In genomic region chr8:34398914-34399813, GRCm38 (mm10) we compare ENCODE assay signal across 14 mouse cellular contexts.
A peak's percentile ranks its signal among the peaks of the same experiment; 100 is the strongest.
DNase-seq lines count a peak whose midpoint lies in the region; ATAC-seq lines count a peak whose summit lies in the region.
"Had no signal": no experiment of that assay in that cellular context is flagged by ENCODE, and none has a peak within 500 bp of the region (broad histone marks: within the 10 kb centered on the region; RNA-seq: fewer than 3 reads in every experiment).

No protein-coding gene starts in this region.

- H3K9ac ChIP-seq in kidney, embryonic 14.5 days (ENCODE audit: low read depth, low read length) = no peak overlapping the region
- no peak overlapping the region for H3K9ac ChIP-seq in embryonic facial prominence, embryonic 14.5 days (ENCODE audit: low read depth, low read length)
- no peak overlapping the region for H3K9ac ChIP-seq in hindbrain, embryonic 16.5 days (ENCODE audit: low read depth, low read length)
- no peak overlapping the region for H3K9ac ChIP-seq in neural tube, embryonic 12.5 days

- no peak for DNase-seq in kidney, postnatal 25 days
- DNase-seq in embryonic facial prominence, embryonic 14.5 days (ENCODE audit: low spot score) = peak; percentile 39
- DNase-seq in spleen, adult 18-20 months = no peak
- DNase-seq in testis, postnatal 14 days (ENCODE audit: low spot score) = no peak
- DNase-seq in adrenal gland, adult 8-10 months = no peak
- DNase-seq: adrenal gland, adult 2 months; cerebellum, adult 8-10 months; lung, adult 18-20 months; right cerebral cortex, adult 18-20 months had no signal

- peak; percentile 90 for ATAC-seq in kidney, embryonic 14.5 days (ENCODE audit: low FRiP score, low TSS enrichment)
- no peak for ATAC-seq in embryonic facial prominence, embryonic 14.5 days (ENCODE audit: low read depth)
- 0 out of 2 replicates have a peak, but pooled peaks have one; percentile 8 for ATAC-seq in hindbrain, embryonic 16.5 days
- no peak for ATAC-seq in neural tube, embryonic 12.5 days (ENCODE audit: low FRiP score, low read depth)

- peaks cover 12% of the 10 kb centered on the region; the same call in 1 of the 2 replicates for H3K4me1 ChIP-seq in kidney, embryonic 14.5 days (ENCODE audit: control insufficient read depth, insufficient read depth, low read length)
- no peaks in the 10 kb centered on the region; the same call in 1 of the 2 replicates for H3K4me1 ChIP-seq in embryonic facial prominence, embryonic 14.5 days (ENCODE audit: control insufficient read depth, insufficient read depth, low read length)
- H3K4me1 ChIP-seq in hindbrain, embryonic 16.5 days (ENCODE audit: control insufficient read depth, insufficient read depth, low read depth, low read length) = peaks cover 22% of the 10 kb centered on the region
- peaks cover 14% of the 10 kb centered on the region for H3K4me1 ChIP-seq in neural tube, embryonic 12.5 days

- 27% methylated on average over 14 of the region's 14 CpGs for WGBS in kidney, embryonic 14.5 days
- WGBS in embryonic facial prominence, embryonic 14.5 days = 47% methylated on average over 14 of the region's 14 CpGs
- WGBS in hindbrain, embryonic 16.5 days = 39% methylated on average over 14 of the region's 14 CpGs
- WGBS in neural tube, embryonic 12.5 days = 56% methylated on average over 14 of the region's 14 CpGs

- H3K4me3 ChIP-seq in kidney, embryonic 14.5 days (ENCODE audit: low read length) = no peak overlapping the region
- H3K4me3 ChIP-seq in embryonic facial prominence, embryonic 14.5 days (ENCODE audit: low read depth, low read length) = no peak overlapping the region
- H3K4me3 ChIP-seq in hindbrain, embryonic 16.5 days (ENCODE audit: low read length) = no peak overlapping the region
- no peak overlapping the region for H3K4me3 ChIP-seq in neural tube, embryonic 12.5 days
- H3K4me3 ChIP-seq: erythroblast, embryonic 14.5 days had no signal

- H3K36me3 ChIP-seq in kidney, embryonic 14.5 days (ENCODE audit: control insufficient read depth, insufficient read depth, low read length) = no peaks in the 10 kb centered on the region
- H3K36me3 ChIP-seq in embryonic facial prominence, embryonic 14.5 days (ENCODE audit: control insufficient read depth, insufficient read depth, low read length) = no peaks in the 10 kb centered on the region
- H3K36me3 ChIP-seq in hindbrain, embryonic 16.5 days (ENCODE audit: control insufficient read depth, insufficient read depth, low read length) = no peaks in the 10 kb centered on the region
- no peaks in the 10 kb centered on the region for H3K36me3 ChIP-seq in neural tube, embryonic 12.5 days

- H3K27ac ChIP-seq in kidney, embryonic 14.5 days (ENCODE audit: low read depth, low read length) = peak overlapping the region; percentile 55; the same call in 1 of the 2 replicates
- no peak overlapping the region for H3K27ac ChIP-seq in embryonic facial prominence, embryonic 14.5 days (replicated peaks; ENCODE audit: low read depth, low read length)
- peak overlapping the region; percentile 49 for H3K27ac ChIP-seq in hindbrain, embryonic 16.5 days (ENCODE audit: low read depth, low read length)
- peak overlapping the region; percentile 42 for H3K27ac ChIP-seq in neural tube, embryonic 12.5 days

- no peaks in the 10 kb centered on the region for H3K9me3 ChIP-seq in kidney, embryonic 14.5 days (ENCODE audit: control insufficient read depth, low read length)
- H3K9me3 ChIP-seq in embryonic facial prominence, embryonic 14.5 days (ENCODE audit: control insufficient read depth, low read length) = no peaks in the 10 kb centered on the region
- peaks cover 2% of the 10 kb centered on the region; the same call in 1 of the 2 replicates for H3K9me3 ChIP-seq in hindbrain, embryonic 16.5 days (ENCODE audit: control insufficient read depth, low read length)
- no peaks in the 10 kb centered on the region for H3K9me3 ChIP-seq in neural tube, embryonic 12.5 days

- no peak overlapping the region for H3K4me2 ChIP-seq in kidney, embryonic 14.5 days (replicated peaks; ENCODE audit: low read depth, low read length)
- no peak overlapping the region for H3K4me2 ChIP-seq in embryonic facial prominence, embryonic 14.5 days (ENCODE audit: low read depth, low read length)
- H3K4me2 ChIP-seq in hindbrain, embryonic 16.5 days (ENCODE audit: low read length) = no peak overlapping the region
- H3K4me2 ChIP-seq in neural tube, embryonic 12.5 days (replicated peaks) = no peak overlapping the region
- H3K4me2 ChIP-seq: heart, embryonic 11.5 days had no signal

- H3K27me3 ChIP-seq in kidney, embryonic 14.5 days (ENCODE audit: control insufficient read depth, insufficient read depth, low read length) = no peaks in the 10 kb centered on the region
- no peaks in the 10 kb centered on the region for H3K27me3 ChIP-seq in embryonic facial prominence, embryonic 14.5 days (replicated peaks; ENCODE audit: control insufficient read depth, insufficient read depth, low read length)
- no peaks in the 10 kb centered on the region for H3K27me3 ChIP-seq in hindbrain, embryonic 16.5 days (replicated peaks; ENCODE audit: control insufficient read depth, insufficient read depth, low read length)
- no peaks in the 10 kb centered on the region for H3K27me3 ChIP-seq in neural tube, embryonic 12.5 days (replicated peaks)

Comparison
In these comparisons a context has a peak if more than half of its experiments do, and no peak if none do; other contexts are left out.
1. ATAC-seq: peak in kidney, embryonic 14.5 days (single experiment) and hindbrain, embryonic 16.5 days (single experiment); none in embryonic facial prominence, embryonic 14.5 days (single experiment) and neural tube, embryonic 12.5 days (single experiment).